Mouse (Mus musculus) heart, postnatal 0 days (tissue): ENCODE measurements around the gene Ly6c1.
"Not testable (repeated sequence)": the region's sequence is repeated elsewhere in the genome, so short reads cannot be mapped to it uniquely, and the experiment has no call there.

Experiments
- CTCF ChIP-seq: IDR thresholded peaks from 2 replicates; pipeline ENCODE4 v1.5.1; 2016; ENCODE audit warnings: antibody characterized with exemption, control low read depth, low read depth
- EP300 ChIP-seq: IDR thresholded peaks from 2 replicates; pipeline ENCODE4 v1.6.1; 2016; ENCODE audit warnings: antibody characterized with exemption, low read depth

DNA sequence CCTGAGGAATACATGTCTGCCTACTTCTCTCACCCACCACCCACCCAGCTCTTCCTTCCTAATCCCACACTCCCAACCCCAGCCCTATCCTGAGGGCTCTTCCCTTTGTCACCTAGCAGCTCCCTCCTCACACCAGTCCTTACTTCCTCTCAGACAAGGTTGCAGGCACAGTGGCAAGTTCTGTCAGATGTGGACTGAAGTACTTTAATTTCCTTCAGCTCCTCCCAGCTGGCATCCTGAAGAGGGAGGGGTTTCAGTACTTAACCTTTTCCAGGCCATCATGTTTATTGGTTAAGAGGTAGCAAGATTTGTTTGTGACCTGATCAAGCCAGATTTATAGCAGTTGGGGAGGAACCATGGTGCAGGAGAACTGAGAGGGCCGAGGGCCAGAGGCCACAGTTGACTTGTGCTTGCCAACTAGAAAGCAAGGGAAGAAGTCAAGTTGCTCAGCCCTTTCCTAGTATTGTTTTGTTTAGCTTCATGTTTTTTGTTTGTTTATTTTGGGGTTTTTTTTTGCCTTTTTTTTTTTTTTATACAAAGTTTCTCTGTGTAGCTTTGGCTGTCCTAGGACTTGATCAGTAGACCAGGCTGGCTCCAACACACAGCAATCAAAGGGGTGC is at the start of gene Ly6c1:
- not testable (repeated sequence) for TF ChIP-seq CTCF, EP300
